Mouse (Mus musculus) embryonic facial prominence, embryonic 15.5 days (tissue): ENCODE measurements around the gene Bcam. TPM values are rescaled to one million over a fixed set of nuclear protein-coding genes. Genes with fewer than 3 reads are reported as not detected.
A peak's percentile ranks its signal among the peaks of the same experiment; 100 is the strongest.
"Not testable (repeated sequence)": the region's sequence is repeated elsewhere in the genome, so short reads cannot be mapped to it uniquely, and the experiment has no call there.

Experiments
- ATAC-seq: fragments of 200-750 bp; cut with Nextera tagmentation; 2 replicates; pipeline ENCODE4 v1.8.0; 2017; ENCODE audit warnings: low read depth, moderate TSS enrichment; ENCODE audit not compliant: insufficient number of reproducible peaks, low FRiP score, low TSS enrichment
- H3K27ac ChIP-seq: fragments of 300-500 bp; sonication (generic); replicated peaks from 2 replicates; pipeline ENCODE4 v1.5.1; 2015; ENCODE audit warnings: mild to moderate bottlenecking, inconsistent platforms
- H3K27me3 ChIP-seq: fragments of 300-500 bp; sonication (generic); 2 replicates; pipeline ENCODE4 v1.6.1; 2015; ENCODE audit warnings: inconsistent platforms
- H3K36me3 ChIP-seq: fragments of 300-500 bp; sonication (generic); 2 replicates; pipeline ENCODE4 v1.6.1; 2015; ENCODE audit warnings: mild to moderate bottlenecking, inconsistent platforms
- H3K4me1 ChIP-seq: fragments of 300-500 bp; sonication (generic); 2 replicates; pipeline ENCODE4 v1.6.1; 2015; ENCODE audit warnings: inconsistent platforms
- H3K4me2 ChIP-seq: fragments of 300-500 bp; sonication (generic); replicated peaks from 2 replicates; pipeline ENCODE4 v1.6.1; 2015; ENCODE audit warnings: mild to moderate bottlenecking, inconsistent platforms
- H3K4me3 ChIP-seq: fragments of 300-500 bp; sonication (generic); replicated peaks from 2 replicates; pipeline ENCODE4 v1.5.1; 2015; ENCODE audit warnings: mild to moderate bottlenecking, inconsistent platforms
- H3K9ac ChIP-seq: fragments of 300-500 bp; sonication (generic); 2 replicates; pipeline ENCODE4 v1.6.1; 2015; ENCODE audit warnings: inconsistent platforms
- H3K9me3 ChIP-seq: fragments of 300-500 bp; sonication (generic); replicated peaks from 2 replicates; pipeline ENCODE4 v1.6.1; 2016; ENCODE audit warnings: inconsistent platforms
- WGBS: fragments of 180-500 bp; shearing (Covaris S2); methylation state at CpG from one replicate; pipeline ENCODE4 v1.1.7; 2015; 5-methylcytosine and 5-hydroxymethylcytosine counted together
- polyA plus RNA-seq: library from polyadenylated mRNA; unstranded; fragments of >200 nt; fragmentation: Nextera tagmentation; extraction: Ambion mirVana; gene quantifications from 2 replicates; pipeline ENCODE4 v1.2.1, GENCODE M21; 2015

Bcam gene
- polyA plus RNA-seq, 1 experiment from 2014 or later, result 158 TPM

DNA sequence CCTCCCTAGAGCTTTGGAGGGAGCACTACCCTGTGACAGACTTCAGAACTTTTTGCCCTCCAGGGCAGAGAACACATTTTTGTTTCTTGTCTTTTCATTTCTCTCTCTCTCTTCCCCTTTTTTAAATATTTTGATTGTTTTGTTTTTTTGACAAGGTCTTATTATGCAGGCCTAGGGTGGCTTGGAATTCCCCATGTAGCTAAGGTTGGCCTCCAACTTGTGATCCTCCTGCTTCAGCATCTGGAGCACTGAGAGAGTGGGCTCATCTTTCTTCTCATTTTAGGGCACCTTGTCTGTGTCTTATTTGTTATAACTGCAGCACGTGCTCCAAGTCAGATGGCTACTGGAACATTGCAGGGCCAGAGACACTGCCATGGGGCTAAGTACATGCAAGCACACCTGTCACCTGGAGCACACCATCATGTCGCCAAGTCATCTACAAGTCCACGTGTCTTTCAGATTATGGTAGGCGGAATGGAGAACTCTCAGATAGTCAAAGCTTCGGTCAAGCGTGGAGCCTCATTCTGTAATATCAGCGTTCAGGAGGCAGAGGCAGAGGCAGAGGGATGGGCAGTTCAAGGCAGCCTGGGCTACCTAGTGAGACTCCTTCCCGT lies 35.6 kb upstream of the Bcam start:
- no peaks in the 10 kb centered on the region for H3K36me3 ChIP-seq
- H3K4me3 ChIP-seq, result no peak overlapping the region
- 80% methylated on average over 8 of the region's 8 CpGs for WGBS
- H3K9ac ChIP-seq, result no peak overlapping the region
- H3K9me3 ChIP-seq, result no peaks in the 10 kb centered on the region
- H3K4me1 ChIP-seq, result peaks cover 16% of the 10 kb centered on the region
- H3K4me2 ChIP-seq, result no peak overlapping the region
- peaks cover 31% of the 10 kb centered on the region for H3K27me3 ChIP-seq
- no peak overlapping the region for H3K27ac ChIP-seq
- no peak for ATAC-seq

DNA sequence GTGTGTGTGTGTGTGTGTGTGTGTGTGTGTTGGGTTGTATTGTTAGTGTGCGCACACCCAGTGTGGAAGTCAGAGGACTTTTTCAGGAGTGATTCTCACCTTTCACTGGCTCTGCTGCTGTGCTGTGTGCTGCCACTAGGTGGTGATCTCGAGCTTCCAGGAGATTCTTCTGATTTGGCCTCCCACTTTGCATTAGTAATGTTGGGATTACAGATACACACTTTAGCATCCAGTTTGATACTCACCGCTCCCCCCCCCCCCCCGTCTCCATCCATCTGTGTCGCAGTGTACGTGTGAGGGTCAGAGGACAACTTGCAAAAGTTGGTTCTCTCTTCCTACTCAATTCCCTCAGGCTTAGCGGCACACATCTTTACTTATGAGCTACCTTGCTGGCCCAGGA lies 32.2 kb upstream of the Bcam start:
- no peak overlapping the region for H3K4me2 ChIP-seq
- H3K9ac ChIP-seq, result no peak overlapping the region
- no peaks in the 10 kb centered on the region for H3K9me3 ChIP-seq
- H3K27ac ChIP-seq, result no peak overlapping the region
- no peaks in the 10 kb centered on the region for H3K4me1 ChIP-seq
- H3K27me3 ChIP-seq, result no peaks in the 10 kb centered on the region
- no peaks in the 10 kb centered on the region for H3K36me3 ChIP-seq
- 21% methylated on average over 6 of the region's 7 CpGs for WGBS
- ATAC-seq, result no peak
- H3K4me3 ChIP-seq, result no peak overlapping the region

DNA sequence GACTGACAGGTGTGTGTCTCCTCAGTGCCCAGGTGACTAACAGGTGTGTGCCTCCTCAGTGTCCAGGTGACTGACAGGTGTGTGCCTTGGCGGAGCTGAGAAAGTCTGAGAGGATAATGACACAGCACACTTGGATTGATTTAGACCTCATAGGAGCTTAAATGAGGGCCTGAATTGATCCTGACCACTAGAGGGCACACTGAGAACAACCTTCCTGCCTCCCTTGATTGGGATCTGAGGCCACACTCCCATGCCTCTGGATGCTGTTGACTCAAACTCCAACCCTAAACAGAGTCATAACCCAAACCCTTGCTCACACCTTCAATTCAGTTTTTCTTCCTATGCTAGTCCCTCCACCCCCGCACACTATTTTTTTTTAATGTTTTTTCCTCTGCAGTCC lies 29.9 kb upstream of the Bcam start:
- no peak overlapping the region for H3K9ac ChIP-seq
- H3K4me1 ChIP-seq, result peaks cover 4% of the 10 kb centered on the region; the same call in 1 of the 2 replicates
- H3K27ac ChIP-seq, result no peak overlapping the region
- 22% methylated on average over 2 of the region's 2 CpGs for WGBS
- H3K4me2 ChIP-seq, result no peak overlapping the region
- peaks cover 17% of the 10 kb centered on the region for H3K27me3 ChIP-seq
- no peaks in the 10 kb centered on the region for H3K9me3 ChIP-seq
- no peak for ATAC-seq
- H3K4me3 ChIP-seq, result no peak overlapping the region
- no peaks in the 10 kb centered on the region for H3K36me3 ChIP-seq

DNA sequence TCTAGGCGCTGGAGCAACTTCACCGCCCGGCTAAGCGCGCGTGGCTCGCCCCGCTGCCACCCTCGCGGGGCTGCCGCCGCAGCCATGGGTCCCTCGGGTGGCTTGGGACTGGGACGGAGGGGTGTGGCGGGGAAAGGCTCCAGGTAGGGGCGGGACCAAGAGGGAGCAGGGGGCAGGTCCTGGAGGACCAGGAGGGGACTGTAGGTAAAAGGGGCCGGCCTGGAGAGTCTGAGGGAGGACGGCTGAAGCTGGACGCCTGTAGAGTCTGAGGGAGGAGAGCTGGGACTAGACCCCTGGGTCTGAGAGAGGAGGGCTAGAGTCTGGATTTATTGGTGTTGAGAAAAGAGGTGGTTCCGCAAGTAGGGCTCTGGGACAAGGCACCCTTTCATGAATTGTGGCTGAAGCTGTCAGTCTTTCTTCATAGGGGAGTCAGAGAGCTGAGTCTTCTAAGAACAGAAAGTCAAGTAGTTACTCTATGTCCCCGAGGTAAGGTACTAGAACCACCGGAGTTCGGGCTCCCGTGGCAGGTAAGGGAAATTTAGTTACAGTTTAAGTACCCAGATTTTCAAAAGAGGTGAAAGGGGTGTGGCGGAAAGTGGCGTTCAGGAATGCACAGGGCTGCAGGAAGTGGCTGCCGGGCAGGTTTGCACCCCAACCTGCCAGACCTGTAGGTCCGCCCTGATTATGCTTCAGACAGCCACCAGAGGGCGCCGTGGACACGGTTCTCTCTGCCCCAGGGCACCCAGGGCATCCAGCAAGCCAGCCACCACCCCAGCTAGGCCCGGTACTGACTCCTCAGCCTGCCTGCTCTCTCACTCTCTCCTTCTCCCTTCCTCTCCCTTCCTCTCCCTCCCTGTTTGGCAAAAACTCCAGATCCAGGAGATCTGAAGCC lies 26.1 kb upstream of the Bcam start, which contains the start of gene Cblc:
TSS of gene Cblc (minus strand) at position 113 of the 892 bp plus-strand sequence.
- WGBS, result 1% methylated on average over 32 of the region's 32 CpGs
- Histone ChIP-seq H3K9ac (peak within 1 kb of the TSS; percentile 9; the same call in 1 of the 2 replicates), H3K9me3 (no peaks in the 10 kb centered on the region), H3K36me3 (no peaks in the 10 kb centered on the region), H3K27ac (peak within 1 kb of the TSS; percentile 78), H3K4me2 (peak within 1 kb of the TSS; percentile 48), H3K27me3 (peaks cover 25% of the 10 kb centered on the region), H3K4me1 (peaks cover 4% of the 10 kb centered on the region; the same call in 1 of the 2 replicates), H3K4me3 (peak within 1 kb of the TSS; percentile 43)
- peak; percentile 76 for ATAC-seq

DNA sequence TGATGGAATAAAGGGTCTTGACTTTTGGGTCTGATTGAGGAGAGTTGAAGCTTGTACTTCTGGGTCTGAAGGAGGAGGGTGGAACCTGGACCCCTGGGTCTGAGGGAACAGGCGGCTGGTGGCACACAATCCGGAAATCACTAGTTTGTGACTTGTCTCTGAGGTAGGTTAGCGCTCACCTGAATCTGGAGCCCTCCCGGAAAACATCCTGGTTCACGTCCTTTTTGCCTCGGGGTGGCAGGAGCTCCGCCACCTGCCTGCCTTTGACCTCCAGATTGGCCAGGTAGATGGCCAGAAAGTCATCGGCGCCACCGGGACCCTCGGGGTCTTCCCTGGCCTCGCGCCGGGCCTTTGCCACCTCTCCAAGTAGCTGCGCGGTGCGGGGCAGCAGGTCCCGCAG lies 25.4 kb upstream of the Bcam start:
- peak overlapping the region; percentile 9; the same call in 1 of the 2 replicates for H3K9ac ChIP-seq
- 10% methylated on average over 18 of the region's 18 CpGs for WGBS
- H3K9me3 ChIP-seq, result no peaks in the 10 kb centered on the region
- peaks cover 4% of the 10 kb centered on the region; the same call in 1 of the 2 replicates for H3K4me1 ChIP-seq
- H3K27ac ChIP-seq, result peak overlapping the region; percentile 78
- no peaks in the 10 kb centered on the region for H3K36me3 ChIP-seq
- H3K4me2 ChIP-seq, result peak overlapping the region; percentile 48
- peaks cover 25% of the 10 kb centered on the region for H3K27me3 ChIP-seq
- ATAC-seq, result no peak
- peak overlapping the region; percentile 43 for H3K4me3 ChIP-seq

DNA sequence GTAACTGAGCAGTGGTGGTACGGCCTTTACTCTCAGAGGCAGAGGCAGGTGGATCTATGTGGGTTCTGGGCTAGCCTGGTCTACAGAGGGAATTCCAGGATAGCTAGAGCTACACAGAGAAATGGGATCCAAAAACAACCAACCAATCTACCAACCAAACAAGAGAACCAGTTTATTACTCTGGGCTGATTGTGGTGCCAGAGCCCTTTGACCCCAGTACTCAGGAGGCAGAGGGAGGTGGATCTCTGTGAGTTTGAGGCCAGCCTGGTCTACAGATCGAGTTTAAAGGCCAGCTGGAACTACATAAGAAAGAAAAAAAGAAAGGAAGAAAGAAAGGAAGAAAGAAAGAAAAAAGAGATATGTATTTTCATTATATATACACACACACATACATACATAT lies 24.4 kb upstream of the Bcam start:
- Histone ChIP-seq H3K4me1 (peaks cover 4% of the 10 kb centered on the region; the same call in 1 of the 2 replicates), H3K9me3 (no peaks in the 10 kb centered on the region), H3K4me3 (no peak overlapping the region), H3K9ac (no peak overlapping the region), H3K27ac (no peak overlapping the region), H3K4me2 (no peak overlapping the region), H3K27me3 (peaks cover 25% of the 10 kb centered on the region), H3K36me3 (no peaks in the 10 kb centered on the region)
- no peak for ATAC-seq
- WGBS, result 67% methylated on average over 2 of the region's 2 CpGs

DNA sequence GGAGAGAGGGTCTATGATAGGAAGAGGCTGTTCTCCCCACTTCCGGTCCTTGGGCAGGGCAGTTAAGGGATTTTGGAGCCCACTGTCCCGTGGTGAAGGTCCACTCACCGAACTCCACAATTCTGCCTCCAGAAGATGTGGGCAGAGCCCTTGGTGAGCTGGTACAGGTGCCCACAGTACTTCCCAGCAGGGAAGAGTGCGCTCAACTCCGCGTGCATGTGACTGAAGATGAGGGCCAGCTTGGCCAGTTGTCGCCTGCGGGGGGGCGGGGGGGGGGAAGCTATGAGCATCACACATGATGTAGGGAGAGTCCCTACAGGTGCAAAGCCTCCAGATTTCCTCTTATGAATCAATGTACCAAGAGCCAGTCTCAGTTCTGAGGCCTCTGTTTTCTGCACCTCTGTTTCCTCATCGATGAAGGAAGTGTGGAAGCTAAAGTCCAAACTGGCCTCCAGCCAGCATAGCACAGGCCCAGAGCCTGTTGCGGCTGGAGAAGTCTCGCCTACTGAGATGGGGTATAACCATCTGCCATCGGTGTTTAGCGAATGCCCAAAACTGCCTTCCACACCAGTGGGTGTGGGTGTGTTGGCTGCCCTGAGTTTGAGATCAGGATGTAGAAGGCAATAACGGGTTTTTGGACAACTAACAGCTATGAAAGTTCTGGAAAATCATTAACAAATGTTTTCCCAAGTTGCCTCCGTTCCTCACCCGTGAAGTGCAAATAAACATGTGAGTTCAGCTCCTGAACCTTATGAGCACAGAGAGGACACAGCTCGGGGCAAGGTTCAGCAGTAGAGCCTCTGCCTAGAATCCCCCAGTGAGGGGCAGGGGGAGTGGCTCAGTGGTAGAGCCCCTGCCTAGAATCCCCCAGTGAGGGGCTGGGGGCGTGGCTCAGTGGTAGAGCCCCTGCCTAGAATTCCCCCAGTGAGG lies 22.1 kb upstream of the Bcam start:
- no peaks in the 10 kb centered on the region for H3K36me3 ChIP-seq
- WGBS, result 82% methylated on average over 19 of the region's 19 CpGs
- no peak overlapping the region for H3K9ac ChIP-seq
- no peaks in the 10 kb centered on the region for H3K9me3 ChIP-seq
- no peak overlapping the region for H3K4me2 ChIP-seq
- no peak overlapping the region for H3K27ac ChIP-seq
- no peak overlapping the region for H3K4me3 ChIP-seq
- no peak for ATAC-seq
- peaks cover 8% of the 10 kb centered on the region for H3K4me1 ChIP-seq
- H3K27me3 ChIP-seq, result peaks cover 25% of the 10 kb centered on the region

DNA sequence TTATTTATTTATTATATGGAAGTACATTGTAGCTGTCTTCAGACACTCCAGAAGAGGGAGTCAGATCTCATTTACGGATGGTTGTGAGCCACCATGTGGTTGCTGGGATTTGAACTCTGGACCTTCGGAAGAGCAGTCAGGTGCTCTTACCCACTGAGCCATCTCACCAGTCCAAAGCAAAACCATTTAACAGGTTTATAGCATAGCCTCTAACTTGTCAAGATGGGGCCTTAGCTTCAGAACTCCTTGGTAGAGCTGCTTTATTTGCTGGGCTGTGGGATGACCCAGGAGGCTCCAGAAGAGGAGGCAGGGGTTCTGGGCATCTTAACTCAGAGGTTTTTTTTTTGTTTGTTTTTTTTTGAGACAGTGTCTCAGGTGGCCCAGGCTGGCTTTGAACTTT lies 20.7 kb upstream of the Bcam start:
- H3K27me3 ChIP-seq, result peaks cover 16% of the 10 kb centered on the region
- H3K27ac ChIP-seq, H3K4me3 ChIP-seq, H3K4me2 ChIP-seq, H3K9me3 ChIP-seq, H3K4me1 ChIP-seq, H3K9ac ChIP-seq, H3K36me3 ChIP-seq, ATAC-seq: not testable (repeated sequence)
- WGBS, result 87% methylated on average over 2 of the region's 2 CpGs

DNA sequence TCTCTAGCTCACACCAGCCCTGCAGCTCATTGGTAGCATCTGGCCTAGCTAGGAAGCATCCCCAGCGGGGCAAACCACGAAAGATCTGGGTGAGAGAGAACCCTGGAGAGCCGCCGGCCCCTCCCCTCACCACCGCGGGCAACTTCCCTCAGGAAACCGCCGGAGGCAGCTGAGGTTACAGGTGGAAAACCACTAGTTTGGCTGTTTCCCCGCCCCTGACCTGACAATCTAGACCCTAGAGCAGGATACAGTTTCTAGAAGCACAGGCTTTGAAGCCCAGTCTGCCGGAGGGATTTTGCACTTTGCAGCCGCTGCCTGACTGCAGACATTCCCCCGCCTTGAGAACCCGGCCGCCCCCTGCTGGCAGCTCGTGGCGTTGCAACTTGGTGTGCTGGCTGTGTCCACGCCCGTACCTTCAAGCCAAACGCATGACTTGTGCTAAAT lies 19.1 kb upstream of the Bcam start:
- Histone ChIP-seq H3K4me1 (peaks cover 9% of the 10 kb centered on the region), H3K9ac (no peak overlapping the region), H3K9me3 (no peaks in the 10 kb centered on the region), H3K27ac (0 out of 2 replicates have a peak overlapping the region, but pooled peaks have one; percentile 28), H3K27me3 (peaks cover 3% of the 10 kb centered on the region; the same call in 1 of the 2 replicates), H3K36me3 (no peaks in the 10 kb centered on the region), H3K4me3 (peak overlapping the region; percentile 37), H3K4me2 (peak overlapping the region; percentile 69)
- peak; percentile 44; the same call in 1 of the 2 replicates for ATAC-seq
- WGBS, result under 1% methylated on average over 19 of the region's 19 CpGs

DNA sequence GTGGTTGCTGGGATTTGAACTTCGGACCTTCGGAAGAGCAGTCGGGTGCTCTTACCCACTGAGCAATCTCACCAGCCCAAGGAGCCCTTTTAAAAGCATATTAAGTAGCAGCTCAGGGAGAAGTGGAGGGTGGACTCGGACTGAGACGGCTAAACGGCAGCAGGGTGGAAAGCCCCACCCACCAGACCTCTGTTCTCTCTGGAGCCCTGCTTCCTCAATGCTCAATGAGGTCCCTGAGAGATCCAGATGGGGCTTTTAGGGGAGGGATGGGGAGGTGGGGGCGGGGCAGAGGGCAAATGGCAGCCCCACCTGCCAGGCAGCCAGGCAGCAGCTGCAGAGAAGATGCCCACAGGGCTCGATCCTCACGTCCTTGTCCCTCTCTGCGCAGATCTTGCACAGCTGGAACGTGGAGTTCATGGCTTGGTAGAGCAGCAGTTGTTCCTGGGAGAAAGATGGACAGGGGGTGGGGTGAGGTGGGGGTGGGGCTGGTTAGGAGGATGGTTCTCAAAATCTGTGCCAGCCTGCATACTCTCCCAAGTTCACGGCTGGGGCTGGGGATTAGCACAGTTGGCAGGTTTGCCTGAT lies 15.2 kb upstream of the Bcam start:
- Histone ChIP-seq H3K36me3 (no peaks in the 10 kb centered on the region), H3K9me3 (no peaks in the 10 kb centered on the region), H3K9ac (no peak overlapping the region), H3K27me3 (no peaks in the 10 kb centered on the region), H3K4me2 (no peak overlapping the region), H3K4me3 (no peak overlapping the region), H3K4me1 (peaks cover 9% of the 10 kb centered on the region), H3K27ac (no peak overlapping the region)
- peak; percentile 56; the same call in 1 of the 2 replicates for ATAC-seq
- WGBS, result 33% methylated on average over 12 of the region's 12 CpGs
